Mouse (Mus musculus) thymus, postnatal 4 days (tissue): ENCODE results near the gene Vmn2r95.
"Not testable (repeated sequence)": the region's sequence is repeated elsewhere in the genome, so short reads cannot be mapped to it uniquely, and the experiment has no call there.

ENCODE experiments used
- DNase-seq: peaks from one replicate; pipeline ENCODE4 v3.0.0; 2021

Gene Vmn2r95

DNA sequence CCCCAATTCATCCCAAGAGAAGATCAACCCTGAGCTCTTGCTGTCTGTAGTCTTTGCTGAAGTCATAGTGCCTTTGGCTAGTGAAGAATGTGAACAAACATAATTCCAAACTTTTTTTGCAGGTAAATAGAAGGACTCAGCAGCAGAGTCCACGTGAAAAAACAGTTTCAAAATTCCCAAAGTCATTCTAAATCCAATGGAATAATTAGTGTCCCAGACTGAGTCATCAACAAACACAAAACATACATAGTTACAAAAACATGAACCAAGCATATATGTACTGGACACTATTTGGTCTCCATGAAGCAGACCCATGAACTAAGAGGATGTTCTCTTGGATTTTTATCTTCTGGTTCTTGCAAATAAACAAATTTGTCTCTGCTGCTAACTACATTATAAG lies at the start of gene Vmn2r95:
Vmn2r95 (plus strand) TSS at position 301 of the 400 bp plus-strand sequence.
- no peak for DNase-seq

GRCm38 (mm10) chr17:18455619-18456140 lies 31.8 kb downstream of the Vmn2r95 start:
- DNase-seq, result no peak

GRCm38 (mm10) chr17:18458126-18458634 lies 34.3 kb downstream of the Vmn2r95 start:
- DNase-seq, result not testable (repeated sequence)

DNA sequence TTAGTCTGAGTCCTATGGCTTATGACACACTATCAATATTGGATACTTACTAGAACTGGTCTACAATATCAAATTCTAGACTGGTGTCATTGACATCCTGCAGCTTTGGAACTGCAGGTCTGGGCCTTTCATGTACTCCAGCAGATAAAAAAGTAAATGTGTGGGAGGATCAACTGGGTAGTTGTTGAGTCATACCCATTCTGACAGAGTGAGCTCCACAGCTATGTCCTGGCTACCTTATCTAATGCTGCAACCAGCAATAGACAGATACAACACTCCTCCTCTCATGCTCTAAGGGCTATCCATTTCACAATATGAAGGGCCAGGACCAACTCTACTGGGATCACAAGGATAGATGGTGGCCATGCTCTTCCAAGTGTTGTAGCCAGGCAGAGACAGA lies 38.8 kb downstream of the Vmn2r95 start:
- DNase-seq, result no peak

- DNase-seq, result no peak
Observed at GRCm38 (mm10) chr17:18479885-18480284, 56.0 kb downstream of the Vmn2r95 start.
